Mouse (Mus musculus): Measurements from ENCODE around the gene Cxadr.

Cxadr gene

GRCm38 (mm10) chr16:78373743-78374142 lies 72.5 kb downstream of the Cxadr start:
- DNase-seq: no peak

- no peak for DNase-seq
Observed at GRCm38 (mm10) chr16:78375222-78375621, 73.9 kb downstream of the Cxadr start.

- DNase-seq: peak; percentile 4
Observed at GRCm38 (mm10) chr16:78375821-78376691, 74.8 kb downstream of the Cxadr start.

- peak; percentile 25 for DNase-seq
Observed at GRCm38 (mm10) chr16:78376745-78377570, 75.7 kb downstream of the Cxadr start, which contains the start of gene Btg3. Btg3 (minus strand) TSS chr16:78377192.

- DNase-seq: no peak
Observed at GRCm38 (mm10) chr16:78378493-78378892, 77.2 kb downstream of the Cxadr start.

GRCm38 (mm10) chr16:78389122-78389521 lies 87.8 kb downstream of the Cxadr start:
- DNase-seq: no peak

GRCm38 (mm10) chr16:78389986-78390385 lies 88.7 kb downstream of the Cxadr start:
- DNase-seq: no peak

GRCm38 (mm10) chr16:78391354-78391753 lies 90.1 kb downstream of the Cxadr start:
- DNase-seq: no peak

GRCm38 (mm10) chr16:78398734-78399133 lies 97.4 kb downstream of the Cxadr start:
- DNase-seq: no peak

GRCm38 (mm10) chr16:78399423-78399822 lies 98.1 kb downstream of the Cxadr start:
- DNase-seq: no peak

- DNase-seq: no peak
Observed at GRCm38 (mm10) chr16:78402316-78402715, 101.0 kb downstream of the Cxadr start.

GRCm38 (mm10) chr16:78406657-78407056 lies 105.4 kb downstream of the Cxadr start:
- DNase-seq: no peak

GRCm38 (mm10) chr16:78407855-78408254 lies 106.6 kb downstream of the Cxadr start:
- DNase-seq: no peak

Measured in cerebellum, adult 11-12 months (tissue).